Mouse (Mus musculus): ENCODE results near the gene Scamp1.

DNA sequence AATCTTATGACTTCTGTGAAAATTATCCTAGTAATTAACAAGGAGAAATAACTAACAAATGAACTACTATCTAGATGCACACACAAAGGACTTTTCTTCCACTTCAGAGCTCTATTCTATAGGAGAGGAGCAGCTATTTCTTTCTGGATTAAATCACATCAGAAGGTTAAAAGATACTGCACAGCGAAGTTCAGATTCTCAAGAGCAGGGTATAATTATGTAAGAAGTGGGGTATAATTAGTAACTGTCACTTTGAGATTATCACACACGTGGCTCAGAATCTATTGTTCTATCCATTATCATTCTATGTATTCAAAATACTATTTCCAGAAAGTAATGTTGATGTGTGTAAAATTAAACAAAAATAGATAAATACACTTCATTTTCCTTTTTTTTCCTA lies 22.6 kb upstream of the Scamp1 start:
- TF ChIP-seq CTCF (IDR thresholded peaks at IDR 0.05; ENCODE audit: control insufficient read depth, insufficient read depth, low read length) = no peak
- TF ChIP-seq POLR2A (IDR thresholded peaks at IDR 0.05; ENCODE audit: borderline replicate concordance, control insufficient read depth, low read depth, low read length) = no peak
